Mouse (Mus musculus): ENCODE results near the gene Syne1.

Gene Syne1

GRCm38 (mm10) chr10:5195288-5195687 lies 356.0 kb downstream of the Syne1 start:
- no peak for DNase-seq

- peak; percentile 80 for DNase-seq
Measured at GRCm38 (mm10) chr10:5194671-5195234, 356.5 kb downstream of the Syne1 start.

- no peak for DNase-seq
Measured at GRCm38 (mm10) chr10:5194081-5194670, 357.1 kb downstream of the Syne1 start.

- no peak for DNase-seq
Measured at GRCm38 (mm10) chr10:5192861-5193490, 358.3 kb downstream of the Syne1 start.

GRCm38 (mm10) chr10:5190756-5191155 lies 360.5 kb downstream of the Syne1 start:
- DNase-seq, result peak; percentile 57

GRCm38 (mm10) chr10:5188890-5189289 lies 362.4 kb downstream of the Syne1 start:
- DNase-seq, result no peak

- no peak for DNase-seq
Measured at GRCm38 (mm10) chr10:5185156-5186083, 365.9 kb downstream of the Syne1 start.

- no peak for DNase-seq
Measured at GRCm38 (mm10) chr10:5181771-5182176, 369.5 kb downstream of the Syne1 start.

GRCm38 (mm10) chr10:5179891-5180290 lies 371.4 kb downstream of the Syne1 start:
- no peak for DNase-seq

GRCm38 (mm10) chr10:5177446-5178015 lies 373.8 kb downstream of the Syne1 start:
- no peak for DNase-seq

- no peak for DNase-seq
Measured at GRCm38 (mm10) chr10:5176371-5176770, 374.9 kb downstream of the Syne1 start.

- DNase-seq, result no peak
Measured at GRCm38 (mm10) chr10:5170425-5170824, 380.9 kb downstream of the Syne1 start.

- no peak for DNase-seq
Measured at GRCm38 (mm10) chr10:5167481-5167880, 383.8 kb downstream of the Syne1 start.

GRCm38 (mm10) chr10:5165439-5165838 lies 385.8 kb downstream of the Syne1 start:
- DNase-seq, result no peak

GRCm38 (mm10) chr10:5163770-5164169 lies 387.5 kb downstream of the Syne1 start:
- no peak for DNase-seq

- no peak for DNase-seq
Measured at GRCm38 (mm10) chr10:5163286-5163685, 388.0 kb downstream of the Syne1 start.

- no peak for DNase-seq
Measured at GRCm38 (mm10) chr10:5161394-5161872, 389.8 kb downstream of the Syne1 start.

GRCm38 (mm10) chr10:5159679-5160078 lies 391.6 kb downstream of the Syne1 start:
- DNase-seq, result no peak

GRCm38 (mm10) chr10:5153047-5153446 lies 398.2 kb downstream of the Syne1 start:
- no peak for DNase-seq

GRCm38 (mm10) chr10:5141471-5141870 lies 409.8 kb downstream of the Syne1 start:
- no peak for DNase-seq

- DNase-seq, result no peak
Measured at GRCm38 (mm10) chr10:5139932-5140264, 411.4 kb downstream of the Syne1 start.

GRCm38 (mm10) chr10:5139246-5139931 lies 411.9 kb downstream of the Syne1 start:
- DNase-seq, result no peak
